Mouse (Mus musculus): ENCODE data around the gene Klri2. TPM values are rescaled to one million over a fixed set of nuclear protein-coding genes. Genes with fewer than 3 reads are reported as not detected.

The Klri2 gene
- polyA plus RNA-seq, 1 experiment from 2014 or later, result not detected

GRCm38 (mm10) chr6:129680379-129680778 lies 59.9 kb downstream of the Klri2 start:
- WGBS, result 39% methylated on average over 1 of the region's 1 CpGs
- H3K27ac ChIP-seq, result no peak overlapping the region
- no peak overlapping the region for H3K9ac ChIP-seq
- no peak overlapping the region for H3K4me2 ChIP-seq
- H3K27me3 ChIP-seq, result no peaks in the 10 kb centered on the region
- no peak for ATAC-seq (ENCODE audit: borderline replicate concordance, extremely low read depth, low FRiP score, low TSS enrichment)
- H3K4me3 ChIP-seq, result no peak overlapping the region
- H3K36me3 ChIP-seq, result no peaks in the 10 kb centered on the region
- no peaks in the 10 kb centered on the region for H3K9me3 ChIP-seq
- H3K4me1 ChIP-seq, result no peaks in the 10 kb centered on the region

Small RNAs within 50 kb of the gene (microRNA-seq; reads per million reads assigned to microRNA genes)
- gene Mir680-1, result not detected

Other genes starting within 250 kb of the Klri2 start
- 0.15 TPM in 1 of 2 replicates, not detected in the other for gene Olr1, start 233.3 kb downstream of the Klri2 start, polyA plus RNA-seq (2015; fragmentation: Nextera tagmentation; extraction: Ambion mirVana)
- 0.19 and 0.27 TPM in 2 replicates for gene Tmem52b, start 227.9 kb downstream of the Klri2 start, polyA plus RNA-seq (2015; fragmentation: Nextera tagmentation; extraction: Ambion mirVana)
- 47.0 and 48.2 TPM in 2 replicates for gene Gabarapl1, start 207.3 kb downstream of the Klri2 start, polyA plus RNA-seq (2015; fragmentation: Nextera tagmentation; extraction: Ambion mirVana)
- gene Klre1, start 162.6 kb downstream of the Klri2 start, polyA plus RNA-seq (2015; fragmentation: Nextera tagmentation; extraction: Ambion mirVana), result not detected in 2 replicates
- gene Klrd1, start 148.7 kb downstream of the Klri2 start, polyA plus RNA-seq (2015; fragmentation: Nextera tagmentation; extraction: Ambion mirVana), result 0.55 TPM in 1 of 2 replicates, not detected in the other
- gene Klrk1, start 116.6 kb downstream of the Klri2 start, polyA plus RNA-seq (2015; fragmentation: Nextera tagmentation; extraction: Ambion mirVana), result 0.10 and 0.34 TPM in 2 replicates
- gene Klrc3, start 97.1 kb downstream of the Klri2 start, polyA plus RNA-seq (2015; fragmentation: Nextera tagmentation; extraction: Ambion mirVana), result not detected in 2 replicates
- gene Klrc2, start 79.8 kb downstream of the Klri2 start, polyA plus RNA-seq (2015; fragmentation: Nextera tagmentation; extraction: Ambion mirVana), result 0.06 TPM in 1 of 2 replicates, not detected in the other
- 0.35 TPM in 1 of 2 replicates, not detected in the other for gene Klrc1, start 61.5 kb downstream of the Klri2 start, polyA plus RNA-seq (2015; fragmentation: Nextera tagmentation; extraction: Ambion mirVana)
- not detected in 2 replicates for gene Klri1, start 23.4 kb downstream of the Klri2 start, polyA plus RNA-seq (2015; fragmentation: Nextera tagmentation; extraction: Ambion mirVana)
- gene Gm156, start 43.8 kb upstream of the Klri2 start, polyA plus RNA-seq (2015; fragmentation: Nextera tagmentation; extraction: Ambion mirVana), result not detected in 2 replicates
- gene Gm17631, start 122.2 kb upstream of the Klri2 start, polyA plus RNA-seq (2015; fragmentation: Nextera tagmentation; extraction: Ambion mirVana), result not detected in 2 replicates
- not detected in 2 replicates for gene Klra17, start 136.2 kb upstream of the Klri2 start, polyA plus RNA-seq (2015; fragmentation: Nextera tagmentation; extraction: Ambion mirVana)
- not detected in 2 replicates for gene Klra5, start 177.2 kb upstream of the Klri2 start, polyA plus RNA-seq (2015; fragmentation: Nextera tagmentation; extraction: Ambion mirVana)